Mouse (Mus musculus) liver, embryonic 12.5 days (tissue): Measurements from ENCODE around the gene Afmid. TPM values are rescaled to one million over a fixed set of nuclear protein-coding genes. Genes with fewer than 3 reads are reported as not detected.
"Not testable (repeated sequence)": the region's sequence is repeated elsewhere in the genome, so short reads cannot be mapped to it uniquely, and the experiment has no call there.

Experiments
- ATAC-seq: fragments of 200-750 bp; cut with Nextera tagmentation; 2 replicates; pipeline ENCODE4 v1.8.0; 2017; ENCODE audit warnings: moderate number of reproducible peaks, mild to moderate bottlenecking, moderate library complexity
- H3K27ac ChIP-seq: fragments of 300-500 bp; sonication (generic); 2 replicates; pipeline ENCODE4 v1.5.1; 2016; ENCODE audit warnings: mild to moderate bottlenecking
- H3K27me3 ChIP-seq: fragments of 300-500 bp; sonication (generic); replicated peaks from 2 replicates; pipeline ENCODE4 v1.6.1; 2016; ENCODE audit warnings: mild to moderate bottlenecking, moderate library complexity
- H3K36me3 ChIP-seq: fragments of 300-500 bp; sonication (generic); 2 replicates; pipeline ENCODE4 v1.6.1; 2016; ENCODE audit warnings: mild to moderate bottlenecking, moderate library complexity
- H3K4me1 ChIP-seq: fragments of 300-500 bp; sonication (generic); 2 replicates; pipeline ENCODE4 v1.6.1; 2016
- H3K4me2 ChIP-seq: fragments of 300-500 bp; sonication (generic); 2 replicates; pipeline ENCODE4 v1.6.1; 2016; ENCODE audit warnings: mild to moderate bottlenecking, moderate library complexity
- H3K4me3 ChIP-seq: fragments of 300-500 bp; sonication (generic); 2 replicates; pipeline ENCODE4 v1.5.1; 2016; ENCODE audit warnings: mild to moderate bottlenecking, moderate library complexity
- H3K9ac ChIP-seq: fragments of 300-500 bp; sonication (generic); 2 replicates; pipeline ENCODE4 v1.6.1; 2016; ENCODE audit warnings: mild to moderate bottlenecking, moderate library complexity
- H3K9me3 ChIP-seq: fragments of 300-500 bp; sonication (generic); replicated peaks from 2 replicates; pipeline ENCODE4 v1.6.1; 2016; ENCODE audit warnings: mild to moderate bottlenecking, moderate library complexity
- WGBS: fragments of 180-500 bp; shearing (Covaris S2); methylation state at CpG from one replicate; pipeline ENCODE4 v1.1.7; 2016; ENCODE audit not compliant: insufficient replicate concordance; 5-methylcytosine and 5-hydroxymethylcytosine counted together
- polyA plus RNA-seq: library from polyadenylated mRNA; unstranded; fragments of >200 nt; fragmentation: Nextera tagmentation; extraction: Ambion mirVana; gene quantifications from 2 replicates; pipeline ENCODE4 v1.2.1, GENCODE M21; 2016

The Afmid gene
- polyA plus RNA-seq, 1 experiment from 2014 or later, result 6.7 TPM

DNA sequence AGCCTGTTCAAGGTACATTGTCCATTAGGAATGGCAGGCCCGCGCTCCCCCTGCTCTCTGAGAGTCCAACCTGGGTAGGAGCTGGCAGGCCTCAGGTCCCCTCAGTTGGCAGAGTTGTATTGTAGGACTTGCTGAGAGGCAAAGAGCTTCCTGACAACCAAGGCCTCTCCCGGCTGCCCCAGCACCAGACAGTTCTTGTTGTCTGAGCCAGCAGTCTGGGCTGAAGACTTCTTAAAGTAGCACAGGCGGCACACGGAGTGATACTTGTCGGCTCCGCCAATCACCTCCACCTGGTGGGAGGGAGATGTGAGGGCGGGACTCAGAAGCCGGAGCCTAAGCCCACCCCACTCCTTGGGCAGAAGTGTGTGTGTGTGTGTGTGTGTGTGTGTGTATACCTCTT is 9.9 kb upstream of the Afmid start:
- not testable (repeated sequence) for H3K9ac ChIP-seq, ATAC-seq, H3K4me3 ChIP-seq, H3K9me3 ChIP-seq, H3K27me3 ChIP-seq, H3K4me2 ChIP-seq
- 85% methylated on average over 9 of the region's 9 CpGs for WGBS
- Histone ChIP-seq H3K36me3 (peaks cover 97% of the 10 kb centered on the region), H3K4me1 (peaks cover 81% of the 10 kb centered on the region), H3K27ac (peak overlapping the region; percentile 49)

DNA sequence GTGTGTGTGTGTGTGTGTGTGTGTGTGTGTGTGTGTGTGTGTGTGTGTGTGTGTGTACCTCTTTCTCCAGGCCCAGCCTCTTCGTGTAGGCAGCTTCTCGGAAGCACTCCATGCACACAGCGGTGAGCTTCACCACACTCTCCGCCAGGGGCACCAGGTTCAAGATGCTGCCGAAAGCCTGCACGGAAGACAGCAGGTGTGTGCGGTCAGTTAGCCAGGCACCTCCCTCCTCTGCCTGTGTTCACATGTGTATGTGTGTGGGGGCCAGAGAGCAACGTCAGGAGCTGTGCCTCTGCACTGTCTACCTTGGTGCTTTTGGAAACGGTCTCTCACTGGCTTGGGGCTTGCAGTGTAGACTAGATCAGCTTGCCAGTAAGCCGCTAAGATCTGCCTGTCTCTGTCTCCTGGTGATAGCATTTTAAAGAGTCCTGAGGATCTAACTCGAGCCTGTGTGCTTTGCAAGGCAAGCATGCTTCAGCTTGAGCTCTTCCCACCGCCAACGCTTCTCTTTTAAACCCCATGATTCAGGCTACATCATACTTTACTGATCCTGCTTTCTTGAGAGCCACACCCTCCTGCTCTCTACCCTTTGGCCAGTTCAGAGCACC is 9.2 kb upstream of the Afmid start:
- ATAC-seq, result no peak
- WGBS, result 80% methylated on average over 13 of the region's 13 CpGs
- Histone ChIP-seq H3K27me3 (no peaks in the 10 kb centered on the region), H3K36me3 (peaks cover 100% of the 10 kb centered on the region), H3K9me3 (no peaks in the 10 kb centered on the region), H3K4me3 (no peak overlapping the region), H3K4me1 (peaks cover 76% of the 10 kb centered on the region), H3K9ac (no peak overlapping the region), H3K27ac (peak overlapping the region; percentile 63), H3K4me2 (no peak overlapping the region)

DNA sequence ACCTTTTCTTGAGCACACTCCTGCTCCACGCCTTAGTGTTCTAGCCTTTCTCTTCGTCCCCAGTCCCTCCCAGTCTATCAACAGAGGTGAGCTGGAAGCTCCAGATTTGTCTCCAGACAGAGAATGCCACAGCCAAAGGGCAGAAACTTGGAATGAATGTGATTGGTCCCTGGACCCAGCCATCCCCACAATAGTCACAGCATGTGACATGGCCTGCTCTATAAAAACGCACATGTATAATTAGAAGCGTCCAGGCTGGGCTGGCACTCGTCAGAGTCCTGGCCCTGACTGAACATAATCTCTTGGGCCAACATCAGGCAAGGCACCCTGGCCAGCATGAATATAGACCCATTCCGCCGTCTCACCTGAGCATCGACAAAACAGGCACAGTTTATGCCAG is 6.6 kb upstream of the Afmid start:
- Histone ChIP-seq H3K9ac (no peak overlapping the region), H3K27ac (peak overlapping the region; percentile 15; the same call in 1 of the 2 replicates), H3K36me3 (peaks cover 100% of the 10 kb centered on the region), H3K27me3 (no peaks in the 10 kb centered on the region), H3K4me1 (peaks cover 76% of the 10 kb centered on the region), H3K4me2 (no peak overlapping the region), H3K9me3 (no peaks in the 10 kb centered on the region), H3K4me3 (no peak overlapping the region)
- 82% methylated on average over 8 of the region's 8 CpGs for WGBS
- ATAC-seq, result no peak

DNA sequence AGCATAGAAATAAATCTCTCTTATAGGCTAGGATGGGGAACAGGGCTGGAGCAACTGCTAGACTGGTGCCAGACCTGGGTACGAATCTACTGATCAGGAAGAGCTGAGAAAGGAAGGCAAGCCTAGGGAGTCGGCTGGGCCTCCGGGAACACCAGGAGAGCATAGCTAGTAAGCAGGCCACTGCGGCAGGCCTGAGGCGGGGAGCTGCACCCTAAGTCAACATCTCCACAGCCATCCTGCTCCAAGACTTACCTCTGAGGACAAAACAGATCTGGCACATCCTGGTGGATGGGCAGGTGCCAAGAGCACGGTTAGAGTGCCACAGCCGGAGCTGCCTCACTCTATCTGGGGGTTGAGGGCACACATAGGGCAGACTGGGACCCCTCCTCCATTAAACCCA is 5.6 kb upstream of the Afmid start:
- H3K27me3 ChIP-seq, result no peaks in the 10 kb centered on the region
- no peak for ATAC-seq
- no peaks in the 10 kb centered on the region for H3K9me3 ChIP-seq
- H3K4me3 ChIP-seq, result no peak overlapping the region
- peaks cover 92% of the 10 kb centered on the region for H3K36me3 ChIP-seq
- H3K9ac ChIP-seq, result no peak overlapping the region
- 86% methylated on average over 7 of the region's 7 CpGs for WGBS
- no peak overlapping the region for H3K4me2 ChIP-seq
- no peak overlapping the region for H3K27ac ChIP-seq
- peaks cover 73% of the 10 kb centered on the region for H3K4me1 ChIP-seq

DNA sequence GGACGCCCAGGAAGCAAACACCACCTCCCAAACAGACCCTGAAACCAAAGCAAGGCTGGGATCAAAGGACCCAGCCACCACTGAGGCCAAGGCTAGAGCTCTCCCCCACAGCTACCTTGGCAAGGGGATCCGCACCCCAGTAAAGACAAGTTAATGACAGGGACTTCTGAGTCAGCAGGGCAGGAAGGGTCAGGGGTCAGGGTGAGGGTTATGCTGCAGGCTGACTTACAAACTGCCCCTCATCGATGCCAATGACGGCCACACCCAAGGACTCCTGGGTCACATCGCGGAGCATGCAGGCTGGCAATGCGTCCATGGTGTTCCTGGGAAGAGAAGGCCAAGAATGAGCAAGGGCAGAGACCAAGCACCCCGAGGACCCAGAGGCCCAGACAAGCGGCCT is 3.9 kb upstream of the Afmid start:
- peak overlapping the region; percentile 54 for H3K27ac ChIP-seq
- ATAC-seq, result no peak
- no peak overlapping the region for H3K4me2 ChIP-seq
- H3K27me3 ChIP-seq, result no peaks in the 10 kb centered on the region
- WGBS, result 85% methylated on average over 9 of the region's 9 CpGs
- no peak overlapping the region for H3K9ac ChIP-seq
- H3K4me1 ChIP-seq, result peaks cover 75% of the 10 kb centered on the region
- H3K9me3 ChIP-seq, result no peaks in the 10 kb centered on the region
- H3K4me3 ChIP-seq, result no peak overlapping the region
- H3K36me3 ChIP-seq, result peaks cover 75% of the 10 kb centered on the region

GRCm38 (mm10) chr11:117822728-117823241 is 2.9 kb upstream of the Afmid start:
- WGBS, result 87% methylated on average over 7 of the region's 7 CpGs
- Histone ChIP-seq H3K9me3 (no peaks in the 10 kb centered on the region), H3K4me1 (peaks cover 75% of the 10 kb centered on the region), H3K4me3 (no peak overlapping the region), H3K36me3 (peaks cover 66% of the 10 kb centered on the region), H3K9ac (no peak overlapping the region), H3K27ac (peak overlapping the region; percentile 54; the same call in 1 of the 2 replicates), H3K27me3 (no peaks in the 10 kb centered on the region), H3K4me2 (no peak overlapping the region; the same call in none of the 2 replicates)
- ATAC-seq, result no peak

- Histone ChIP-seq H3K4me3 (peak overlapping the region; percentile 83; the same call in 1 of the 2 replicates), H3K9ac (0 out of 2 replicates have a peak overlapping the region, but pooled peaks have one; percentile 94), H3K27me3 (no peaks in the 10 kb centered on the region), H3K4me2 (peak overlapping the region; percentile 82), H3K27ac (peak overlapping the region; percentile 54; the same call in 1 of the 2 replicates), H3K4me1 (peaks cover 75% of the 10 kb centered on the region), H3K9me3 (no peaks in the 10 kb centered on the region), H3K36me3 (peaks cover 60% of the 10 kb centered on the region)
- no peak for ATAC-seq
- 91% methylated on average over 6 of the region's 6 CpGs for WGBS
Observed at GRCm38 (mm10) chr11:117823411-117823810, 2.3 kb upstream of the Afmid start.

DNA sequence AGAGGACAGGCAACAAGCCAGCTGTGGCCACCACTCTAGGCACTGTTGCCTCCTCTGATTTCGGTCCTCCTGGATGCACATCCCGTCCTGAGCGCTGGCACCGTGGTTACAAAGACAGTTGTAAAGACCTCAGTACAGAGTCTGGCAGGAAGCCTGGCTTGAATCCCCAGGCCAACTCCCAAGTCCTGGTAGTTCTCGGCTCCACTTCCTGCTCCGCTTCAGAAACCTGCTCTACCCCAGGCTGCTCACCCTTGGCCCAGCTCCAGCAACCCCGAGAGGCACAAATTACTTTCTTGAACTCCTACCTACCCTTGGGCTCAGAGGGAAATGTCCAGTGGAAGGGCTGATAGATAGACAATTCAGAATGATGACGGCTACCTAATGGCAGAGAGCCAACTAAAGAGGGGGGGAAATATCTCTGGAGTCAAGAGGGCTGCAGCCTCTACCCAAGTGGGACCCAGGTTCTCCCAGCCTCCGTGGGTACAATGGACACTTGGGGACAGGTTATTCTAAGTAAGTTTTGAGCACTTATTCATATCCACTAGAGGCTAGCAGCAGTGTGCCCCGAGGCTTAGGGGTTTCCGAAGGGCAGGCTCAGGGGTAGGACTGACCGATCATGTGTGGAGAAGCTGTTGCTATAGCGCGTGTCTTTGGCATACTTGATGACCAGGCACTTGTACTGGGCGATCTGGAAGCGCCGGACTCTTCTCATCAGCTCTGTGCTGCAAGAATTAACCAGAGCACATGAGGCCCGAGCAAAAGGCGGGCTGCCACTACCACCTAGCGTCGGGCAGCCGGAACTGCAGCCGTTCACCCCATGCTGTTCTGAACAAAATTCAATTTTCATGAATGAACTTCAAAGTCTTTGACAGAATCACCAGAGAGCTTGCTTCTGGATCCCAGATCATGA is 1.4 kb upstream of the Afmid start:
- peak; percentile 61 for ATAC-seq
- Histone ChIP-seq H3K27me3 (no peaks in the 10 kb centered on the region), H3K9me3 (no peaks in the 10 kb centered on the region), H3K4me1 (peaks cover 78% of the 10 kb centered on the region), H3K27ac (peak overlapping the region; percentile 95), H3K4me2 (peak overlapping the region; percentile 82), H3K36me3 (peaks cover 51% of the 10 kb centered on the region), H3K9ac (peak overlapping the region; percentile 94), H3K4me3 (peak overlapping the region; percentile 83)
- WGBS, result 20% methylated on average over 23 of the region's 23 CpGs

DNA sequence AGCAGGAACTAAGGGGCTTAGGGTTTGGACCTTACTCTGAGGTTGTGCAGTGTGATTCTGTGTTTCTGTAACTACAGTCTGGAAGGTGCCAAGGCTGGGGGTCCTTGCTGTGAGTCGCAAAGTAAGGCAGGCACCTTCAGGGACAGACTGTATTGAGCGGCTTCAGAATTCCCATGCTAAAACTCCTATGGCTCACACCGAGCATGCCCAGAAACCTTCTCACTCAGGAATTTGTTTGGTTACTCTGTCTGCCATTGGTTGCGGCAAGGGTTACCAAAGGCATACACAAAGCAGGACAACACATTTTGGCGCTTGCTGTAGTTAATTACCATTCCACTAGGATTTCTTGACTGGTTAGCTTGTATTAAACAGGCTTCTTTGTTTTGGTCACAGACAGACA is 440 bp downstream of the Afmid start:
- peak overlapping the region; percentile 95 for H3K27ac ChIP-seq
- H3K4me1 ChIP-seq, result peaks cover 91% of the 10 kb centered on the region
- peak overlapping the region; percentile 82 for H3K4me2 ChIP-seq
- H3K9me3 ChIP-seq, result no peaks in the 10 kb centered on the region
- ATAC-seq, result no peak
- H3K27me3 ChIP-seq, result no peaks in the 10 kb centered on the region
- H3K36me3 ChIP-seq, result peaks cover 32% of the 10 kb centered on the region
- H3K4me3 ChIP-seq, result peak overlapping the region; percentile 83
- 36% methylated on average over 5 of the region's 5 CpGs for WGBS
- peak overlapping the region; percentile 94 for H3K9ac ChIP-seq

DNA sequence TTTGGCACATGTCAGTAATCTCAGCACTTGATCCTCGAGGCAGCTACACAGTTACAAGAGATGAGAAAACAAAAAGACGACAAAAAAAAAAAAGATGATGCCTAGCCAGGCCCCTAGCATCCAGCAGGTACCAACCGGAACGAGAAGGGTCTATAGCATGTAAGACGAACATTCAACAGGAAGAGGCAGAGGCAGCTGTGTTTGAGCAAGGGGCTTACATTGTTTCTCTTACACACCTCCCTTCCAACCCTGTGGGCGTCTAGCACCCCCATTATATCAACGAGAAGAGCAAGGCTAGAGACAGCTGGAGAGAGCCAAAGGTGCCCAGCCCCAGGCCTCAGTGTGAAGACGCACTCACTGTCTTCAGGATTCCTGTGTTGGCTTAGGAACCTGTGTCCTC is 1.2 kb downstream of the Afmid start:
- peak overlapping the region; percentile 82 for H3K4me2 ChIP-seq
- peak overlapping the region; percentile 87 for H3K27ac ChIP-seq
- peak overlapping the region; percentile 83; the same call in 1 of the 2 replicates for H3K4me3 ChIP-seq
- ATAC-seq, result no peak
- H3K9ac ChIP-seq, result no peak overlapping the region
- peaks cover 93% of the 10 kb centered on the region for H3K4me1 ChIP-seq
- H3K27me3 ChIP-seq, result no peaks in the 10 kb centered on the region
- peaks cover 25% of the 10 kb centered on the region for H3K36me3 ChIP-seq
- H3K9me3 ChIP-seq, result no peaks in the 10 kb centered on the region
- WGBS, result 65% methylated on average over 8 of the region's 8 CpGs

GRCm38 (mm10) chr11:117827386-117827785 is 1.7 kb downstream of the Afmid start:
- peak overlapping the region; percentile 12; the same call in 1 of the 2 replicates for H3K9ac ChIP-seq
- H3K4me1 ChIP-seq, result peaks cover 92% of the 10 kb centered on the region
- peak overlapping the region; percentile 87; the same call in 1 of the 2 replicates for H3K27ac ChIP-seq
- no peak for ATAC-seq
- H3K27me3 ChIP-seq, result no peaks in the 10 kb centered on the region
- H3K9me3 ChIP-seq, result no peaks in the 10 kb centered on the region
- H3K4me2 ChIP-seq, result peak overlapping the region; percentile 82
- H3K36me3 ChIP-seq, result peaks cover 20% of the 10 kb centered on the region
- H3K4me3 ChIP-seq, result no peak overlapping the region
- WGBS, result 54% methylated on average over 3 of the region's 3 CpGs
